Mouse (Mus musculus) layer of hippocampus, postnatal 36 days (tissue): Measurements from ENCODE around the gene Kcnj6. TPM values are rescaled to one million over a fixed set of nuclear protein-coding genes. Genes with fewer than 3 reads are reported as not detected.

ENCODE experiments used
- DNase-seq, 2 experiments: peaks; one replicate each; pipeline ENCODE4 v3.0.0; 2022
- total RNA-seq, 2 experiments: library from RNA; stranded (reverse); gene quantifications; 2 replicates each; pipeline ENCODE4 v1.2.3; 2021

Kcnj6 gene
- total RNA-seq, 2 experiments from 2014 or later, result 121 to 135 TPM

DNA sequence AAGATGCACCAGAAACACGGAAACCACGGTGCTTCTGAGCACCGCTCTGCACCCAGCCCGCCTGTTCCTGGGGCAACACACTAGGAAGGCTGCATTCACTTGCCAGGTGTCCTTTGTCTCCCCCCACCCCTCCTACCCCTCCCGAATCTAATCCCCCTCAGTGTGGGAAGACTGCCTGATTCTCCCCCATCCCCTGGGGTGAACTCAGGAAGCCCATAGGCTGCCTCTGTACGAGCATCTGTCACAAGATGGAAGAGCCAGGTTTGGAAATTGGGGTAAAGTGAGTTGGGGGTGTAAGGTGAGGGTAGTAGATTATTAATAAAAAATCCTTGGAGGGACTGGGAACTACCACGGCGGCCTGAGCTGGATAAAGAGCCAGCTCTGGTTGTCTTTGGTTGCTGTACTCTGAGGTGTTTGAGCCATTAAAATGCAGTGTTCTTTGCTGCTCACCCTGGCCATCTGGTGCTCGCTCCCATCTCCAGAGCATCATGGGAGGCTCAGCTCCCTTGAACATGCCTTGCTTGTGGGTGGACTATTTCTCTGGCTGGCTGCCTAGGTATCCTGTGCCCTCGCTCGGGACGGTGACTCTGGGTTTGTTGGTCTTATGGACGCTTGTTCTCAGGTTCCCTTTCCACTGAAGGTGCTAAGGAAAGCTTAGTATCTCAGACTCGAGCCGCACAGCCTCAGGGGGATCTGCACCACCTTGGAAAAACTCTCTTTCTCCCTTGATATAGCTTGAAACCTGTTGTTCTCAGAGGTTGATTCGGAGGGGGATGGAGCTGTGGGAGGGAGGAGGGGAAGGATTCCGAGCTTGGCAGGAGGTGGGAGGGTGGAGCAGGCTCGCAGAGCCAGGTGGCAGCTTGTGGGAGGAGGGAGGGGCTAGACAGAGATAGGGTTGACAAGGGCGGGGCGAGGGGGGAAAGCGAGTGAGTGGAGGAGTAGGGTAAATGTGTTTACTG lies 65.9 kb downstream of the Kcnj6 start:
- DNase-seq, result peak; percentile 76 to 81

DNA sequence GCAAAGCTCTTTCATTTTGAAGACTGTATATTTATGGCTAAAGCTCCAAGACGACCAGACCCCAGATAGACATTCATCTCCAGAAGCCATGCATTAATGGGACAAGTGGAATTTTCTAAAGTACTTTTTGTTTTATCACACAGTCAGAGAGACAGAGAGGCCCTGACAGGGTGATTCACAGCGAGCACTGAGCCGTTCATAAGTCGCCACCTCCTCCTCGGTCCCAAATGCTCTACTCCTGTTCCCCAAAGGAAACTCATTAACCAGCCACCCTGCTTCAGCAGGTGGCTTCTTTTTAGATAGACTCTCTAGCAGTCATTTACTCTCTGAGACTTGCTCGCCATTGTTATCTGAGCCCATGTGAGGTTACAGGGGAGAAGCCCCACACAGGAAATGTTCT lies 72.1 kb downstream of the Kcnj6 start:
- no peak for DNase-seq

DNA sequence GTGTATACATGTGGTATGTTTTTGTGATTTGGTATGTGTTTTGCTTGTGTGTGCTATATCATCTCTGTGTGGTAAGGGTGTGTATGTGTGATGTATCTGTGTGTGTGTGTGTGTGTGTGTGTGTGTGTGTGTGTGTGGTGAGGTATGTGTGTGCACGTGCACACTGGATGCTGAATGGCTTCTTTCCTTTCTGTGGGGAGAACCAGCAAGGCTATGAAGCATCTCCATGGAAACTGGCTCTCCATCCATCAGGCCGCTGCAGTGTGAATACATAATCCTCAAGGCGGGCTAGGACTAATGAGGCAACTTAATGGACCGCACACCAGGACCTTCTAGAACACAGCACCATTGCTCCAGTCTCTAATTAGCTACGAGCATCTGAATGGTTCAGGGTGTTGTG lies 78.3 kb downstream of the Kcnj6 start:
- no peak for DNase-seq

DNA sequence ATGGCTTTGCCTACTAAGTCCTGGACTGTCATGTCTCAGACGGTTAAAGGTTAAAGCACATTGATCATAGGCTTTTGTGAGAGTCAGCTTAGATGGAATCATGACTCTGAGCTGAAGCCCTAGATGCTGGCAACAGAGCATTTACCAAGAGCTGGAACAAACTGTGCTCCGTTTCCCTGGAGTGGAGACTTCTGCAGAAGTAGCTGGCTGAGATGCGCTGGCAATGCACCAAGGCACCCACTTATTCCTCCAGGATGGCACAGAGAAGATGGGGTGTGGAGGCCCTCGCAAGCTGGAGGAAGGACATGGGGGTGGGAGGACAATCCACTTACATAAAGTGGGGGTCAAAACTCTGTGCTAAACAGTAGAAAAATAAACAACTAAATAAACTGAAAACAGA lies 91.5 kb downstream of the Kcnj6 start:
- peak in 1 of 2 experiments; percentile 47 for DNase-seq

DNA sequence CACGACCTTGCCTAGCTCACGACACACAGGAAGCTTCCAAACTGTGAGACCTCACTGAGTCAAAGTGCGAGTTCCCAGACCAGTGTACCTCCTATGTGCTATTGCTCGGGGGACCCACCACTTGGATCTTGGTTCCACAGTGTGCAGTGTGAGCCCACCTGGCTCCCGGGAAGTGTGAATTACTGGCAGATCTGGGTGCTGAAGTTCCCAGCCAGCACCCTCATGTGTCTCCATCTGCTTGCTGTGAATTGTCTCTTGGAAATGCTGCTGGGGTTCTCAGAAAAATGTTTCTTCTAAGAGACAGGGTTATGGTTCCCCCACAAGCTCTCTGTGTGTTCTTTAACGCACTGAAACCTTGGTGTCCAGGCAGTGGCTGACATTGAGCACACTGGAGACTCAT lies 98.7 kb downstream of the Kcnj6 start:
- peak in 1 of 2 experiments; percentile 50 for DNase-seq

DNA sequence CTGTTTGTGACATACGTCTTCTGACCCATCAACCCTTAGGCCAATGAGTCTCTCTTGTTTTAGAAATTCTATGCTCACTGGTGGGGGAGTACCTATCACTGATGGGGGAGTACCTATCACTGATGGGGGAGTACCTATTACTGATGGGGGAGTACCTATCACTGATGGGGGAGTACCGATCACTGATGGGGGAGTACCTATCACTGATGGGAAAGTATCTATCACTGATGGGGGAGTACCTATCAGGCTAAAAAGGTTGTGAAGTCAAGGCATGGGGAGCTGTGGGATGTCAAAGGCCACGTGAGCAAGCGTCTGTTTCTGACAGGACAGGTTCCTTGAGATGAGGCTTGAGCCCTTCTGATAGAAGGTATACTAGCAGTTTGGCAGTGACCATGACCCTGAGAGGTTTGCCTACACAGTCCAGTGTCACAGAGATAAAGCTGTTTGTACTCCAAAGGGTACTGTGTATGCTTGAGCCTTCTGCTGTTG lies 105.3 kb downstream of the Kcnj6 start:
- DNase-seq, result no peak

DNA sequence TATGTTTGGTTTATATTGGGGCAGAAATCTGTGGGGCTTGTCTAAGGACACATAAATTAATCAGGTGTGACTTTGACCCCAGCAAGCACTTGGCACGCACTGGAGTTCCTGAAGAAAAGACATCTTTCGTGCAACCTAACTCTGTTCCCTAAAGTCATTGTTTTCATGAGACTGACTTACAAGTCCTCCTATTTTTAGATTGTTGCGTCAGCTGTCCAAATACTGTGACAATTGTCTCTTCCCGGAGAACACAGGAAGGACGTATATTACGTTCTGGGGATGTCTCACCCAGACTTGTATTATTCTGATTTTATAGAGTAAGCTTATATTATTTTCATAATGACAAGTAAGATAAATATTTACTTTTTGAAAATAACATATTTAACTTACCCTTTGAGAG lies 106.9 kb downstream of the Kcnj6 start:
- DNase-seq, result no peak

DNA sequence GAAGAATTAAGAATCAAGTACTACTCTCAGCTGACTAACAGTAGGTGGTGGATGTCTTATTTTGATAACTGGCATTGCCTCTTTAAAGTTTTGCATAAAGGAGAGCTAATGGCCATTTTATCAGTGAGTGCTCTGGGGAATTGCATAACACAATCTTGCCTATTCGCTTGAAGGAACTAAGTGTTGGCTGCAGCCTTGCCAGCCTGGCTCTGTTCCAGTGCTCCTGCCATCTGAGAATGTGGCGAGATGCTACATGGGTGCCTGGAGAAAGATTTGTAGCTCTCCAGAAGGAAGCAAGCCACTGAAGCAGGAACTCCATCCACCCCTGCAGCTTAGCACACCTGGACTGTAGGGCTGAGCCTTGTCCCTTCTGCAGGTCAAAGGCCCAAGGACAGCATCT lies 107.4 kb downstream of the Kcnj6 start:
- DNase-seq, result no peak

DNA sequence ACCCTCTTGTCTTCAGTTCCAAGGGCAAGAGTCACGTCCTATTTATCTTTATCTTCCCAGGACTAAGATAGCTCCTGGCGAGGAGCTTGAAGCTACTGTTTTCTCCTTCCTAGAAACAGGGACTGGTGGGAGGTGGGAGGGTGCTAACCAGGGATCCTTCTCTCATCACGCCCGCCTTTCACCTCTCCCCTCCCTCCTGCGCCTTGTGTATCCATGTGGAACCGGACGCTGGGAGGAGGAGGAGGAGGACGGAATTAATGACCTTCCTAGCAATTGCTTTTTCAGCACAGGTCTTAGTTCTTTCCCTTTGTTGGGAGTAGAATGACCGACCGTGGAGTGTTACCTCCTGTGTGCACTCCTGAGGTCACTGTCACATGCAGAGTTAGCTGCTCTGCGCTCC lies 108.9 kb downstream of the Kcnj6 start:
- DNase-seq, result no peak

DNA sequence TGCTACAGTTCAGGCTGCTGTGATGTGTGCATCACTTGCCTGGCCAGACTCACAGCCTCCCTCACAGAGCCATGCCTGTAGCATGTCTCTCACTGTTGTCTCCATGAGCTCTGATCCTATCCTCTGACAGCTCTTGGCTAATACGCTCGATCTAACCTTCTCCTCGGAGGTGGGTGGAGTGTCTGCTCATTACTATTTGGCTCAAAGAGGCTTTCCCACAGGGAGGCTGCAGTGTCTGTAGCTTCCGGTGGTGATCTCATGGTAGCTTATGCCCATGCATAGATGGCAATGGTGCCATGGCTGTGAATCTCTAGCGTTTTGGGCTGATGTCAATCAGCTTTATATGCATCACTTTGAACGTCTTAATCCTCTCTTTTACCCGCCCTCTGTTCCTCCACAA lies 111.1 kb downstream of the Kcnj6 start:
- DNase-seq, result no peak

DNA sequence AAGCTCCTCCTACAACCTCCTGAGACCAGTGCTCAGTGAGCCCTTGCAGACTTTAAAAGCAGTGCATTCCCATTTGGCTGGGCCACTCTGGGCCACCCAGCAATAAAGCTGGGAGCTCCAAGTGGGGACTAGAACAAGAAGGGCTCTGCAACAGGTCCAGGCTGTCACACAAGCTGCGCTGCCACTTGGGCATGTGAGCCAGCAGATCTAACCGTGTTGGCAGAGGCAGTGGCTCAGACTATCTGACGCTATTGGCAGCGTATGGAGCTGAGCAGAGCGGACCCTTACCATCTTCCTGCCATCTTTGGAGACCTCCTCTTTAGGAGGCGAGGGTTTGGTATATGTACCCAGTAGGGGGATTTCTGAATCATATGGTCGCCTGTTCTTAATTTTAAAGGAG lies 112.4 kb downstream of the Kcnj6 start:
- peak; percentile 77 to 83 for DNase-seq

DNA sequence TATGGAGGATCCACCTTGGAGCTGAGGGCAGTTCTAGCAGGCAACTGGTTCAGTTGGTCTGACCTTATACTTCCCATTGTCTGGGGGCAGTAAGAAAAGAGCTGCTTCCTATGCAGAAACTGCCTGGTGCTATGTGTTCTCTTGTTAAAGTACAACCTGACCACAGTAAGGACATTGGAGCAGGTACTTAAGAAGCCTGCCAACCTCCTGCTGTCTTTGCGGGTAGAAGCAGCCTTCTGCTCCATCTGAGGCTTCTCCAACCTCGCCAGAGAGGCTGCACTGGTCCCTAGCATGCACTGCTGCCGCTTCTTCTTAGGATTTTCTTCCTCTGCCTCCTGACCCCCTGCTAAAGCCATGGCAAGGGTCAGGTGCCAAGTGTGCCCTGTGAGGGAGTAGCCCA lies 113.6 kb downstream of the Kcnj6 start:
- DNase-seq, result no peak

DNA sequence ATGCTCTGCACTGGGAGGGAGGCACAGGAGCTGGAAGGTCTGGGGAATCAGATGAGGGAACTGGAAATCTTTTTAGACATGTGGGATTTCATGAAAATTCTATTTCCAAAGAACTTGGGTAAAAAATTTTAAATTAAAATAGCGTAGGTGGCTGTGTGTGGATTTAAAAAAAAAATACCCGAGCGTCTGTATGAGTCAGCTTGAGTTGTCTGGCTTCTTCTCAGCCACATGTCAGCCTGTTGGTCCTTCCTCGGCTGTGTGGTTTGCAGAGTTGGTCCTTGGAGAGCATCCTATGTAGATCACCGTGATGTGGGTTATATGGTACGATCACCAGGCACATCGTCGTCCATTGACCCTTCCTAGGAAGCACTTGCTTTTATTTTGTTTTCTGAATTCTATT lies 114.3 kb downstream of the Kcnj6 start:
- DNase-seq, result no peak

DNA sequence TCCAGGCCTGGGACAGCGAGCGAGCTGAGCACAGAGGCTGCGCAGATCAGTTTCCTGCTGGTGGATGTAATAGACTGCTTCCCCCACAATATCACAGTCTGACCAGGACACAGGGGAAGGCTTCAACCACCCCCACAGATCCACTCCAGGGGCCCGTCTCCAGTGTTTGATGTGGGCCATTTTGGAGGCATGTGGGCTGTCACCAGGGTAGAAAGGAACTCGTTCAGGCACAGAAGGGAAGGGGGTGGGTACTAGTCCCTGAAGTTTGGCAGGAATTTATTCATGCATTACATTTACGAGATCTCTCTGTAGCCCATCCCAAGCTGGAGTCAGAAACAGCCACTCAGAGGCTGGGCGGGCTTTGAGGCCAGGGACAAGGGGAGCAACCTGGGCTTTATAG lies 115.4 kb downstream of the Kcnj6 start:
- DNase-seq, result peak; percentile 53 to 58

DNA sequence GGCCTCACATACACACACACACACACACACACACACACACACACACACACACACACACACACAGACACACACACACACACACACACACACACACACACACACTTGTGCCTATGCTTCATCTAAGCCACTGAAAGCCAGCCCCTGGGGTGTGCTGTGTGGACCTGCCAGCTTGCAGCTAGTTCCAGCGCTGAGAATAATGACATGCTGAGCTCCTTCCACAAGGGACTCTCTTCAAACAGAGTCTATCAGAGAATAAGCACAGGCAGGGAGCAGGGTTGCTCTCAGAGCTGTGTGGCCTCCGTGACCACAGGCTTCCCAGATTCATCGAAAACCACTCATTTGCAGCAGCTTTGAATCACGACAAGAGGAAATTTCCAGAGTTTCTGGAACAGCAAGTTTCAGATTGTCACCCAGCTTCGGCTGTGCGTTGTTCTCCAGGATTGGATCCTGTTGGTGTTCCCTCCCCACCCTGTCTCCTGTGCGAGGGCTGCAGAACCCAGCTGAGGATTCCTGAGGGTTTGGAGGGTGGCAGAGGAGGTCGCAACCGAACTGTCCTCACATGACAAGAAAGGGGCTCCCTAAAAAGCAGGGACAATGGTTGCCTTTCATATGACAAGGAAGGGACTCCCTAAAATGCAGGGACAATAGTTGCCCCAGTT lies 124.8 kb downstream of the Kcnj6 start:
- DNase-seq, result no peak

DNA sequence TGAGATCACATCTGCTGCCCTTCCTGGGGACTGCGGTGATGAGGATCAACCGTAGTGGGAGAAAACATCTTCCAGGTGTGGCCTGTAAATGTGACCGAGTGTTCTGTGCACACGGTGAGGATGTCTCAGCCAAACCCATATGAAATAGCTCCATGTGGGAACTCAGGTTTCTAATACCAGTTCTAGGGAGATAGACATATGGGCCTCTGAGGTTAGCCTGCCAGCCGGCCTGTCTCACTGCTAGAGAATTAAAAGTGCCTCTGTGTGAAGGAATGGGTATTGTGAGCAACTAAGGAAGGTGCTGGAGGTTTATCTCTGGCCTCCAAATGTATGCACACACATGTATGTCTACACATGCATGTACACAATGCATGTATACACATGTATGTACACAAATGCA lies 129.1 kb downstream of the Kcnj6 start:
- DNase-seq, result no peak

DNA sequence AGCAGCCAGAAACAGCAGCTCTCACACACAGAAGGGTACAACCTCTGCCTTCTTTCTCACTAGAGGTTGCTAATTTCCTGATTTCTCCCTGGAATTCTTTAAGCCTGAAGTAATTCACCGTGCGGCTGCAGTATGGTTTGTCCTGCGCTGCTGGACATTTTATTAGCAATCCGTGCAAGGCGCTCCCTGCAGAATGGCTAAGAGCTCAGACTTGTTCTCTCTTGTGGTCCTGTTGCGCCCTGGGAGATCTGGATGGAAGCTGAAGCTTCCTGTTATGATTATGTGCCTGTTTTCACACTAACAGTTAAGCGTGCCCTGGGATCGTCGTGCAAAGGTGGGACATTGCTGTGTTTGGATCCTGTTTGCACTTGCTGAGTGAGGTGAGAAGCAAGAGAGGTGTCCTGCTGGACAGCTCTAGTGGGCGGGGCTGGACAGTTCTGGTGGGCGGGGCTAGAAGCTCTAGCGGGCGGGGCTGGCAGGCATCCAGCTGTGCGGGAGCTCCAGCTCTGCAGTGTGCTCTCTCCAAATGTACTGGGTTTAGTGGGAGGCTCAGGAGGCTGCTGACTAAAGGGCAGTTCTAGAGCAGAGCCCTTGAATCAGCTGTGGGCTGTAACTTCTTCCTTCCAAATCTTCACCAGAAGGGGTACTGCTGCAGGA lies 131.1 kb downstream of the Kcnj6 start:
- no peak for DNase-seq

DNA sequence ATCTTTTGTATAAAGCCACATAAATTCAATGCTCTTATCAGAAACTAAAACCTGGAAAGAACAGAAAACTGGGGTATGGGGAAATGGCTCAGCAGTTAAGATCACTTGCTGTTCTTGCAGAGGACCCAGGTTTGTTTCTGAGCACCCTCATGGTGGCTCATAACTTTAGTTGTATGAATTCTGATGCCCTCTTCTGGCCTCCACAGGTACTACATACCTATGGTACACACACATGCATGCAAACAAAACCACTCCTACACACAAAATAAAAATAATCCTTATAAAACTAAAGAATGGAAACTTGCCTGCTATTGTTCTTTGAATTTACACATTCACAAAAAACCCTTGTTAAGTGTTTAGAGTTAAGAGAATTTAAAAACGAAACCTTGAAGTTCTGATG lies 131.7 kb downstream of the Kcnj6 start:
- DNase-seq, result no peak

DNA sequence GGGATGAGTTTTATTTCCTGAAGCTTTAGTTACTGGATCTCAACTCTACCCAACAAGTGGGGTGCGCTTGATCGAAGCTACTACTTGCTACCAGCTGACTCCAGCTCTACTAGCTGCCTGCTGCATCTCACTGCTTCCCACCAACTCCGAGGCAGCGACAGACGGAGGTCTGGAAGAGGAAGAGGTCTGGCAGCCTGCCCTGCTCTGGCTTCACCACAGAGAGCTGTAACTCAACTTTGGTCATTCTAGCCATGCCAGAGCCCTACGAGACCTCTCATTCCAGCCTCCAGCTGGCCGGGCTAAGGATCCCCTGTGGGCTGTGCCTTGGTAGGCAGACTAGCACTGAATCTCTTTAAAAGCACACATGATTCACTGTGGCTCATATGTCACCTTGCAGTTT lies 132.4 kb downstream of the Kcnj6 start:
- DNase-seq, result no peak

DNA sequence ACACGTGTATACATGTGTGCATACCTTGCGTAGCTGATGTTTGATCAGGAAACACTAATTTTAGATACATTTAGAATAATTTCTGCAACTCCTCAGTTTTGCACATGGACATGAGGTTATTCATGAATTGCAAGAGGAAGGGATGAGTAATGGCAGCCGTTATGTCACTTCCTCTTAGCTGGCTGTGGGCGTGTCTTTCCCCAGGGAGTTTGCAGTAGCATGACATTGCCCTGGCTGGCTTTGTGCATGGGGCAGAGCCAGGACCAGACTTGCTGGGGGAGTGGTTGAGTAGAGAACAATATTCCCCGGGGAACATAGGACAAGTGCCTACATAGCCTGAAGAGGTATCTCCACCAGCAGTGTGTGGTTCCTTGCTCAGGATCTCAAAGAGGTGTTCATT lies 134.0 kb downstream of the Kcnj6 start:
- DNase-seq, result no peak

DNA sequence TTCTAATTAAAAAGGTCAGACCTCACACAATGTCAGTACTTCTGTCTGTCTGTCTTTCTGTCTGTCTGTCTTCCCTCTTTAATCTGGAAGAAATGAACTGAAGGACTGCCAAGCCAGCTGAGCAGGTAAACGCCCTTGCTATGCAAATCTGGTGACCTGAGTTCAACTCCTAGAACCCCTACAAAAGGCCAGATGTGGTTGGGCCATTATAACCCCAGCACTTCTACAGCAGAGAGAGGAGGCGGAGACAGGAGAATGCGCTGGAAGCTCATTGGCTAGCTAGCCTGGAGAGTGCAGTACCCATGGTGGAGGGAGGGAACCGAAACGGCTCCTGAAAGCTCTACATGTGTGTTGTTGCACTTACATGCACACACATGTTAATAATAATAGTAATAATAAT lies 141.5 kb downstream of the Kcnj6 start:
- no peak for DNase-seq

DNA sequence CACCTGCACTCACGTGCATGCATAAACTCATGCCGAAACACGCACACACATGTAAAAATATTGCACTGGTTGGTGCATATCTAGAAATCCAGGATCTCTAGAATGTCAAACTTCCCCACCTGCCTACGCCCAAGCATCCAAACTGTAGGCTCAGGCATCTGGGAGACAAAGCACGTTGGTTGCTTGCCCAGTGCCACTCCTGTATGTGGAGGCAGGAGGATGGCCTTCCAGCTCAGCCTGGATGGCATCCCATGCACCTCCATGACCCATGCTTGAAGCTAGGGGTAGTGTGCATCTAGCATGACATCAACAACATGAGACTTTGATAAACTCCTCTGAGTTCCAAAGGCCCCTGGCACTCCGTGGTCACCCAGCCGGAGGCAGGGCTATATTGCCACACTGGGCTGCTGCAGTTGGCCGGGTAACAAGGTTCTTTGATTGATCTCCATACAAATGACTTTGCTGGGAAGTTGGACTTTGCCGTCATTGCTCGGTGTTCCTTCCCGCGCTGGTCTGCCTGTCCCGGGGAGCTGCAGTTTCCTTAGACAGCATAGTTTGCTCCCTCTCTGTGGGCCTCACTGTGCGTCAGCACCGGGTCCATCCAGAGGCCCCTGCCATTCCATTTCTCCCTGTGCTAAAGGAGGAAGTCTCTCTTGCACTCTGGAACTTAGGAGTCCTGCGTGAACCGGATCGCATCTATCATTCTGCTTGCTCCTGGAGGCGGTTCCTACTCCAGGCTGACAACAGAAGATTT lies 144.9 kb downstream of the Kcnj6 start:
- no peak for DNase-seq

DNA sequence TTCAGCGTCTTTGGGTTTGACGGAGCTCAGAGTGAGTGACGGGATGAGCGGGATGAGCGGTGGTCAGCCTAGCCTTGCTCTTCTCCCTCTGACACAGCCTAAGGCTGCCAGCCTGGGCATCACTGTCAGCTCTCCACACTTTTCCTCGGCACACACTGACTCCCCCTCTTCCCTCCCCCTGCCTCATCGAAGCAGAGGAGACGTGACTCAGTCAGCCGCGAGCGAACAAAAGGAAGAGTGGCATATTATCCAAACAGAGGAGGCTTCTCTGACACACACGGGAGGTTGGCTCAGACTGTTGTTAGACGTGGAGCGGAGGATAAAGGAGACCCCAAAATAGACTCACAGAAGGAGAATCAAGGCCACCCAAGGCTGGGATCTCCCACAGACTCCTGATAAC lies 147.1 kb downstream of the Kcnj6 start:
- DNase-seq, result peak; percentile 21 to 34
